In genomic region chr2:93365411-93365810, GRCm38 (mm10) we compare ENCODE assay signal across 25 mouse cellular contexts. TPM values are rescaled to one million over a fixed set of nuclear protein-coding genes. Genes with fewer than 3 reads are reported as not detected.
DNase-seq lines count a peak whose midpoint lies in the region; ATAC-seq and TF ChIP-seq lines count a peak whose summit lies in the region.
"Had no signal": no experiment of that assay in that cellular context is flagged by ENCODE, and none has a peak within 500 bp of the region (broad histone marks: within the 10 kb centered on the region; RNA-seq: fewer than 3 reads in every experiment).

No protein-coding gene starts in this region.

- H3K27me3 ChIP-seq in heart, embryonic 10.5 days (ENCODE audit: insufficient read depth, poor library complexity, severe bottlenecking), result peaks cover 7% of the 10 kb centered on the region; the same call in 1 of the 2 replicates
- H3K27me3 ChIP-seq in heart, adult 2 months (ENCODE audit: control insufficient read depth, insufficient read depth, low read length), result no peaks in the 10 kb centered on the region
- H3K27me3 ChIP-seq in forebrain, embryonic 12.5 days, result peaks cover 4% of the 10 kb centered on the region; the same call in 1 of the 2 replicates
- H3K27me3 ChIP-seq in intestine, embryonic 16.5 days (replicated peaks; ENCODE audit: control insufficient read depth, insufficient read depth, low read length), result no peaks in the 10 kb centered on the region
- H3K27me3 ChIP-seq: embryonic facial prominence, embryonic 15.5 days; forebrain, embryonic 15.5 days; heart, embryonic 12.5 days; hindbrain, embryonic 15.5 days; midbrain, embryonic 12.5 days; neural tube, embryonic 13.5 days had no signal

- DNase-seq in heart, embryonic 10.5 days (ENCODE audit: low spot score), result no peak
- DNase-seq in heart, adult 2 months, result no peak
- DNase-seq in brain, adult 2 months (ENCODE audit: low read depth, low spot score), result peak; percentile 44
- peak; percentile 85 for DNase-seq in cerebellum, adult 11-12 months
- peak; percentile 85 for DNase-seq in cerebellum, adult 9-11 months
- no peak for DNase-seq in urinary bladder, postnatal 36 days (ENCODE audit: low spot score in 2 of 2)
- DNase-seq: adrenal gland, postnatal 14 days; gastrocnemius, postnatal 10 days; heart, postnatal 4 days; kidney, adult 18-20 months; liver, postnatal 0 days; lung, postnatal 36 days; thymus, postnatal 4 days had no signal

- no peaks in the 10 kb centered on the region for H3K36me3 ChIP-seq in heart, embryonic 10.5 days
- no peaks in the 10 kb centered on the region for H3K36me3 ChIP-seq in heart, adult 2 months (ENCODE audit: control insufficient read depth, insufficient read depth, low read length)
- H3K36me3 ChIP-seq in forebrain, embryonic 12.5 days (replicated peaks), result no peaks in the 10 kb centered on the region
- no peaks in the 10 kb centered on the region for H3K36me3 ChIP-seq in intestine, embryonic 16.5 days (ENCODE audit: control insufficient read depth, insufficient read depth, low read length)
- H3K36me3 ChIP-seq: embryonic facial prominence, embryonic 10.5 days; embryonic facial prominence, embryonic 15.5 days; forebrain, embryonic 15.5 days; heart, embryonic 12.5 days; hindbrain, embryonic 15.5 days; liver, embryonic 12.5 days; midbrain, embryonic 12.5 days; neural tube, embryonic 13.5 days had no signal

- no peak for TF ChIP-seq EP300 in heart, adult 2 months (IDR thresholded peaks at IDR 0.05; ENCODE audit: insufficient read depth, low read depth, low read length)

- peaks cover 20% of the 10 kb centered on the region for H3K4me1 ChIP-seq in heart, embryonic 10.5 days
- 0 out of 2 replicates have a peak, but pooled peaks cover 1% of the 10 kb centered on the region for H3K4me1 ChIP-seq in heart, adult 2 months (ENCODE audit: control insufficient read depth, insufficient read depth, low read length)
- peaks cover 9% of the 10 kb centered on the region for H3K4me1 ChIP-seq in forebrain, embryonic 12.5 days
- H3K4me1 ChIP-seq in intestine, embryonic 16.5 days (ENCODE audit: control insufficient read depth, insufficient read depth, low read length), result peaks cover 8% of the 10 kb centered on the region

- H3K9me3 ChIP-seq in heart, embryonic 10.5 days, result no peaks in the 10 kb centered on the region
- H3K9me3 ChIP-seq in forebrain, embryonic 12.5 days, result no peaks in the 10 kb centered on the region
- H3K9me3 ChIP-seq in intestine, embryonic 16.5 days (ENCODE audit: control insufficient read depth, low read length), result no peaks in the 10 kb centered on the region
- H3K9me3 ChIP-seq: embryonic facial prominence, embryonic 10.5 days; embryonic facial prominence, embryonic 15.5 days; heart, embryonic 12.5 days; hindbrain, embryonic 15.5 days; liver, embryonic 12.5 days; midbrain, embryonic 12.5 days; neural tube, embryonic 13.5 days had no signal

- no peak overlapping the region for H3K9ac ChIP-seq in heart, adult 2 months (ENCODE audit: low read depth, low read length)
- no peak overlapping the region for H3K9ac ChIP-seq in forebrain, embryonic 12.5 days
- no peak overlapping the region for H3K9ac ChIP-seq in intestine, embryonic 16.5 days (ENCODE audit: low read depth, low read length)
- H3K9ac ChIP-seq: embryonic facial prominence, embryonic 15.5 days; forebrain, embryonic 15.5 days; heart, embryonic 12.5 days; hindbrain, embryonic 15.5 days; liver, embryonic 12.5 days; liver, postnatal 0 days; midbrain, embryonic 12.5 days; neural tube, embryonic 13.5 days had no signal

- no peaks in the 10 kb centered on the region for H3K79me2 ChIP-seq in heart, adult 2 months (replicated peaks; ENCODE audit: control insufficient read depth, insufficient read depth, low read length)

- H3K27ac ChIP-seq in heart, embryonic 10.5 days, result 0 out of 2 replicates have a peak overlapping the region, but pooled peaks have one; percentile 31
- no peak overlapping the region for H3K27ac ChIP-seq in heart, adult 2 months
- H3K27ac ChIP-seq in forebrain, embryonic 12.5 days, result no peak overlapping the region
- no peak overlapping the region for H3K27ac ChIP-seq in intestine, embryonic 16.5 days (ENCODE audit: low read length)
- H3K27ac ChIP-seq: embryonic facial prominence, embryonic 15.5 days; forebrain, embryonic 15.5 days; hindbrain, embryonic 15.5 days; liver, embryonic 12.5 days; midbrain, embryonic 12.5 days; neural tube, embryonic 13.5 days had no signal

- no peak overlapping the region for H3K4me2 ChIP-seq in forebrain, embryonic 12.5 days
- no peak overlapping the region for H3K4me2 ChIP-seq in intestine, embryonic 16.5 days (ENCODE audit: low read depth, low read length)
- H3K4me2 ChIP-seq: embryonic facial prominence, embryonic 15.5 days; forebrain, embryonic 15.5 days; heart, embryonic 12.5 days; hindbrain, embryonic 15.5 days; liver, embryonic 12.5 days; midbrain, embryonic 12.5 days; neural tube, embryonic 13.5 days had no signal

- no peak for TF ChIP-seq POLR2A in heart, adult 2 months (IDR thresholded peaks at IDR 0.05; ENCODE audit: insufficient read depth, low read depth, low read length)

- 60% methylated on average over 9 of the region's 9 CpGs for WGBS in heart, embryonic 10.5 days
- WGBS in heart, adult 2 months, result 47% methylated on average over 9 of the region's 9 CpGs
- 75% methylated on average over 9 of the region's 9 CpGs for WGBS in forebrain, embryonic 12.5 days
- WGBS in intestine, embryonic 16.5 days, result 71% methylated on average over 9 of the region's 9 CpGs

- ATAC-seq in forebrain, embryonic 12.5 days (ENCODE audit: low FRiP score), result no peak
- ATAC-seq in intestine, embryonic 16.5 days, result no peak
- ATAC-seq: CD4-positive, CD25-positive, alpha-beta regulatory T cell, adult 4 months; forebrain, embryonic 15.5 days; inflammation-experienced regulatory T-cells, adult 6 months; liver, embryonic 12.5 days; liver, postnatal 0 days had no signal

- no peak overlapping the region for H3K4me3 ChIP-seq in heart, embryonic 10.5 days
- no peak overlapping the region for H3K4me3 ChIP-seq in heart, adult 2 months
- no peak overlapping the region for H3K4me3 ChIP-seq in forebrain, embryonic 12.5 days (replicated peaks)
- no peak overlapping the region for H3K4me3 ChIP-seq in intestine, embryonic 16.5 days (ENCODE audit: low read length)
- H3K4me3 ChIP-seq: embryonic facial prominence, embryonic 10.5 days; embryonic facial prominence, embryonic 15.5 days; forebrain, embryonic 15.5 days; heart, embryonic 12.5 days; hindbrain, embryonic 15.5 days; liver, embryonic 12.5 days; midbrain, embryonic 12.5 days; neural tube, embryonic 13.5 days had no signal

- TF ChIP-seq CTCF in heart, adult 2 months (IDR thresholded peaks at IDR 0.05), result no peak

- intact Hi-C loops in heart, adult 2 months (cut with DNase I), result no loop called here

RNA-seq across cellular contexts. Expression of gene Tspan18, which starts 31.1 kb away (rescaled TPM):
- polyA plus RNA-seq in heart, embryonic 10.5 days (2016; fragmentation: Nextera tagmentation; extraction: Ambion mirVana), result 64.2 and 67.0 TPM in 2 replicates
- 10 to 100 TPM in 1 of 2 experiments, 1 to 10 TPM in 1; 9.4 to 16.0 TPM for total RNA-seq in heart, adult 2 months (2021)
- 21.3 and 23.8 TPM in 2 replicates for polyA plus RNA-seq in heart, adult 2 months (2012; rRNA removed)
- 31.2 and 32.5 TPM in 2 replicates for polyA plus RNA-seq in forebrain, embryonic 12.5 days (2016; fragmentation: Nextera tagmentation; extraction: Ambion mirVana)
- polyA plus RNA-seq in intestine, embryonic 16.5 days (2015; fragmentation: Nextera tagmentation; extraction: Ambion mirVana), result 19.5 and 19.6 TPM in 2 replicates
- polyA plus RNA-seq: inflammation-experienced regulatory T-cells, adult 6 months had no signal

Comparison
In these comparisons a context has a peak if more than half of its experiments do, and no peak if none do; other contexts are left out.
1. DNase-seq: peak in brain, adult 2 months (single experiment), cerebellum, adult 11-12 months (single experiment) and cerebellum, adult 9-11 months (single experiment); none in heart, embryonic 10.5 days (single experiment), heart, adult 2 months (0 of 2) and urinary bladder, postnatal 36 days (0 of 2).